Mouse (Mus musculus): ENCODE results near the gene Ccdc3.
"Not testable (repeated sequence)": the region's sequence is repeated elsewhere in the genome, so short reads cannot be mapped to it uniquely, and the experiment has no call there.

The Ccdc3 gene

GRCm38 (mm10) chr2:5219206-5219605 is 81.6 kb downstream of the Ccdc3 start:
- peak; percentile 71 to 79 for DNase-seq

DNA sequence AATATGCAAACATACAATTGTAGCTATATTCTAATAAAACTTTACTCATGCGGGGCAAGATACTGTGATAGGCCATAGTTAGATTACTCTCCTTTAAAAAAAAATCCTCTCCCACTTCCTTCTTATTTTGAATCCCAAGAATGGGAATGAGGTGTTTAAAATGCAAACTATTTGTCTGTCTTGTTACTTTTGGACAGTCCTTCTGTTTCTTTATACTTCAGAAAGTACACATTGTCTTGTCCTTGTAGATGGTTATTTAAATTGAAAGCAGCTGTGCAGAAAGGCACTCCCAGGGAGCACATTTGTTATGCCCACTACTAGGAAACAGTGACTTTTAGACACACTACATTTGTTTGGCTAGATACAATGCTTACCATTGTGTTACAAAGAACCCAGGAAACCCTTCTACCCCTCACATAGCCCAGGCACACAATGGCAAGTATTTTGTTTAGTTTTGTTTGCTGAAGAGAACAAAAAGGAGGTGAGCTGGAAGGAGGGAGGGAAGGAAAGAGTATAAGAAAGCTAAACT is 82.3 kb downstream of the Ccdc3 start:
- DNase-seq: no peak

GRCm38 (mm10) chr2:5222571-5222970 is 85.0 kb downstream of the Ccdc3 start:
- DNase-seq: peak in 1 of 2 experiments; percentile 29

GRCm38 (mm10) chr2:5236846-5237482 is 99.4 kb downstream of the Ccdc3 start:
- DNase-seq: no peak

GRCm38 (mm10) chr2:5237870-5238269 is 100.3 kb downstream of the Ccdc3 start:
- DNase-seq: no peak

DNA sequence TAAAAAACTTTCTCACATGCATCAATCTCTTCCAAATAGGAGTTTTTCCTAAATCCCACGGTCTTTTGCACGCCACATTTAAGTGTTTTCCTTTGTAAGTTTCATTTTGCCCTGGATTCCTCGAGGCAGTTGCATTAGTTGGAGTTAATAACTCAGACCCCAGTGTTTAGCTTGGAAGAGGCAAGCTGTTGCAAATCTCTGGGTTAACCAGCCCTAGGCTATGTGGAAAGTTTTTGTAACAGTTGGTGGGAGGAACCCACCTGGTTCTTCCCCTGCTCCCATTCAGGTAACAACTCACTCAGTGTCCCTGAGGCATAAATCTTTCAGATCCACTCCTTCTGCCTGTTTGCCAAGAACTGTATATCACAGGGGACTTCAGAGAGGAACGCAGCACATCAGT is 101.9 kb downstream of the Ccdc3 start:
- no peak for DNase-seq

DNA sequence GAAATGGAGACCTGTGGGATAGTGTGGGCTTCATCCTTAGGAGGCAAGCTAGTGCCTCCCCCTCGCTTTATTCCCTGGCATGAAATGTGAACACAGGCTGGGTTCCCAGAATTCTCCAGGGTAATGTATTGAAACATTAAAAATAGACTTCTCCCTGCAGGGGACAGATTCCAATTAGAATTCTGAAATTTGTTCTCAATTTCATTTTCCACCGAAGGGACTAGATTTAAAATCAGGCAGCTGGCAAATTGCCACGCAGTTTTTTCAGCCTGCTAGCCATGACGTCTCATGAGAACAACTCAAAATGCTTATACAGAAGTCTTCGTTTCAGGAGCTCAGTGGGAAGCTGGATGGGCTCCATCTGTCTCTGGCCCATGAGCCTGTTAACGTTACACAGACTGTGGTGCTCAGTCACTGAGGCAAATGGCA is 103.9 kb downstream of the Ccdc3 start:
- peak; percentile 12 to 56 for DNase-seq

DNA sequence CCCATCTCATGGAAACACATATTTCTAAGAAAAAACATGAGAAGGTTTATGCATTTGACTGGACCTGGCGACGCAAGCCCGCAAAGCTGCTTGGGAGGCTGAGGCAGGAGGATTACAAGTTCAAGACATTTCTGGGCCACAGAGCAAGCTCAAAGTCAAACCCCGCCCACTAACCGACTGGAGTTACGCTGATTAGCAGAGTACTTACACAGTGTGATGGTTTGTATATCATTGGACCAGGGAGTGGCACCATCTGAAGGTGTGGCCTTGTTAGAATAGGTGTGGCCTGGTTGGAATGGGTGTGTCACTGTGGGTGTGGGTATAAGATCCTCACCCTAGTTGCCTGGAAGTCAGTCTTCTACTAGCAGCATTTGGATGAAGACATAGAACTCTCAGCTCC is 111.6 kb downstream of the Ccdc3 start:
- not testable (repeated sequence) for DNase-seq

- DNase-seq: no peak
Measured at GRCm38 (mm10) chr2:5249969-5250368, 112.4 kb downstream of the Ccdc3 start.

GRCm38 (mm10) chr2:5258250-5258649 is 120.7 kb downstream of the Ccdc3 start:
- DNase-seq: peak in 1 of 2 experiments; percentile 23

DNA sequence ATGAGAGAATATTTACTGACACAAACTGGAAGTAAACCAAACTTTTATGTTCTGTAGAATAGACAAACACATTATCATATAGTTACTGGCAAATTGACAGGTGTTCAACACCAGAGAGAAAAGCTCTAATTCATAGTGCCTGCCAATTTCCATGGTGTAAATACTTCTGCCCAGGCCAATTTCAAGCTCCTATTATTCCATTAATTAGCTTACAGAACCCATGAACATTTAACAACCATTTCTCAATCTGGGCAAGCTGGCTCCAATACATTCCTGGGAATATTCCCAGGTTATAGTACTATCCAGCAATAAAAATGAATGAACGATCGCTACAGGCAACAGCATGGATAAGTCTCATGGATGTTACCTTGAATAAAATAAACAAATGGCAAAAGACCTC is 124.7 kb downstream of the Ccdc3 start:
- DNase-seq: no peak

DNA sequence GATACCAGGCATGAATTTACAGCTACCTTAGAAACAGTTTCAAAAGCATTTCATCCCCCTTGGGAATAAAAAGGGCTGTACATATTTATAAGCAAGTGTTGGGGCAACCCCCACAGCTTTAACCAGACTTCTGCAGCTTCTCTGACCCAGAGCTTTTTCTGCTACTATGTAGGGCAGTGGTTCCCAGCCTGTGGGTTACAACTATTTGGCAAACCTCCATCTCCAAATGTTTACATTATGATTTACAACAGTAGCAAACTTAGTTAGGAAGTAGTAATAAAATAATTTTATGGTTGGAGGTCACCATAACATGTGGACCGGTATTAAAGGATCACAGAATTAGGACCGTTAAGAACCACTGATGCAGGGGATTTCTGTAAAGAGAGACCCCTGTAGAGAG is 130.4 kb downstream of the Ccdc3 start:
- no peak for DNase-seq
